Mouse (Mus musculus) embryo, embryonic 11 days (tissue): ENCODE data around the gene Cmtm8.

Source experiments
- DNase-seq: peaks from one replicate; pipeline ENCODE4 v3.0.0-alpha.2; 2015

The Cmtm8 gene

GRCm38 (mm10) chr9:114751582-114751981, 92.4 kb downstream of the Cmtm8 start:
- DNase-seq, result no peak

- no peak for DNase-seq
These were observed 96.5 kb downstream of the Cmtm8 start for GRCm38 (mm10) chr9:114747466-114747865.

- DNase-seq, result no peak
These were observed 96.9 kb downstream of the Cmtm8 start for GRCm38 (mm10) chr9:114747012-114747411.

GRCm38 (mm10) chr9:114745654-114746053, 98.3 kb downstream of the Cmtm8 start:
- no peak for DNase-seq

- no peak for DNase-seq
These were observed 98.8 kb downstream of the Cmtm8 start for GRCm38 (mm10) chr9:114745163-114745562.

GRCm38 (mm10) chr9:114742731-114743130, 101.2 kb downstream of the Cmtm8 start:
- no peak for DNase-seq

GRCm38 (mm10) chr9:114740336-114740735, 103.6 kb downstream of the Cmtm8 start:
- DNase-seq, result no peak
